Mouse (Mus musculus) cerebellum, adult 2 months (tissue): Measurements from ENCODE around the gene Hnrnpl.

ENCODE experiments used
- CTCF ChIP-seq: fragments of 200-500 bp; IDR thresholded peaks from 2 replicates; pipeline ENCODE4 v1.5.1; 2011; ENCODE audit warnings: low read depth, mild to moderate bottlenecking, control low read depth, low read length, moderate library complexity, borderline replicate concordance; ENCODE audit not compliant: insufficient read depth
- POLR2A ChIP-seq: fragments of 200-500 bp; IDR thresholded peaks from 2 replicates; pipeline ENCODE4 v1.6.1; 2011; ENCODE audit warnings: low read length, control low read depth, borderline replicate concordance; ENCODE audit not compliant: insufficient read depth

- no peak for TF ChIP-seq POLR2A
- no peak for TF ChIP-seq CTCF
Observed at GRCm38 (mm10) chr7:28791706-28792105, 16.6 kb upstream of the Hnrnpl start.
